Mouse (Mus musculus): ENCODE measurements around the gene Afg1l. TPM values are rescaled to one million over a fixed set of nuclear protein-coding genes. Genes with fewer than 3 reads are reported as not detected.
A peak's percentile ranks its signal among the peaks of the same experiment; 100 is the strongest.

Gene Afg1l
- polyA plus RNA-seq, 1 experiment = 21.7 TPM

DNA sequence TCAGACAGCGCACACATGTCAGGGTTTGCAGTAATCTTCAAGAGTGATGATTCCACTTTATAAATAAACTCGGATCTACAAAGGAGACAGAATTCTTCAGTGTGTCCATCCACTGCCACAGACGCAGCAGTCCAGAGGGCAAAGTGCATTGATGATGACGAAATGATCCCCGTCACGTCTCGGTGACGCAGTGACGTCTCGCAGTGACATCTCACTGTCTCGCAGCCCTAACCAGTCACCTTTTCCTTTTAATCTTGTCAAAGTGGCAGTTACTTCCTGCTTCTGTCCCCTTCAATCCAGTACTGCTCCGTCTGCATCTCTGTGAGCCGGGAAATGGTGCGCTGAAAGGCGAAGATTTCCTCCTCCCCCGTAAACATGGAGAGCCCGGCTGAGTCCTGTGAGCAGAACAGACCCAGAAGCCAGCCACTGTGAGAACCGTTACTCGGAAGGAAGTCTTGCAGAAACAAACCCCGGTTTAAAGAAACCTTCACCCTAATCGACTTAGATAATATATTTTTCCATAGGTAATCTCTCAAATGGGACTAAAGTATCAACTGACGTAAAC, 165.1 kb downstream of the Afg1l start:
- no peaks in the 10 kb centered on the region for H3K27me3 ChIP-seq (replicated peaks; ENCODE audit: control insufficient read depth, insufficient read depth, low read length)
- H3K36me3 ChIP-seq (ENCODE audit: control insufficient read depth, insufficient read depth, low read length) = peaks cover 1% of the 10 kb centered on the region; the same call in 1 of the 2 replicates
- no peaks in the 10 kb centered on the region for H3K4me1 ChIP-seq (ENCODE audit: control insufficient read depth, insufficient read depth, low read length)
- no peak overlapping the region for H3K27ac ChIP-seq (ENCODE audit: insufficient read depth, low read depth, low read length)
- WGBS = 73% methylated on average over 22 of the region's 22 CpGs
- no peak overlapping the region for H3K4me3 ChIP-seq (ENCODE audit: insufficient read depth, low read depth, low read length)
- no peak for TF ChIP-seq POLR2A (IDR thresholded peaks at IDR 0.05; ENCODE audit: low read depth, low read length)
- no peak for TF ChIP-seq CTCF (conservative IDR thresholded peaks at IDR 0.05; ENCODE audit: insufficient read depth, insufficient read length, low read depth, low read length)
- no peak for DNase-seq

DNA sequence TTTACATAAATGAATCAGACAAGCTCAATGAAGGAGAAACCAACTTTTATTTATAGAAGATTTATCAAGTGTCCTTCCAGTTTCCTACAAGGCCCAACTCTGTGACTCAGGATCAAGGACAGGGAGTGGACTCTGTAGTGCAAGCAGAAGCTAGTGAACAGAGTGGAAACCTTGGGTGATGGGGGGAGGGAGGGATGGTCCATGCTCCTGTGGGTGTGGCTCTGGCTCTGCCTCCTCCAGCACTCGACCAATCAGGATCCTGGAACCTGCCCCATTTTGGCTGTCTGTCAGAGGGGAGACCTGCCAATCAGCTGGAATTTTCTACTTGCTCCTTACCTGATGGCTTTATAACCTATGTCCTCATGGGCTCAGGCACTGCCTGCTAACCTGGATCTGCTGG, 165.8 kb downstream of the Afg1l start:
- H3K27me3 ChIP-seq (replicated peaks; ENCODE audit: control insufficient read depth, insufficient read depth, low read length) = no peaks in the 10 kb centered on the region
- no peak for TF ChIP-seq CTCF (conservative IDR thresholded peaks at IDR 0.05; ENCODE audit: insufficient read depth, insufficient read length, low read depth, low read length)
- no peak for TF ChIP-seq POLR2A (IDR thresholded peaks at IDR 0.05; ENCODE audit: low read depth, low read length)
- peaks cover 1% of the 10 kb centered on the region; the same call in 1 of the 2 replicates for H3K36me3 ChIP-seq (ENCODE audit: control insufficient read depth, insufficient read depth, low read length)
- H3K4me3 ChIP-seq (ENCODE audit: insufficient read depth, low read depth, low read length) = no peak overlapping the region
- H3K27ac ChIP-seq (ENCODE audit: insufficient read depth, low read depth, low read length) = no peak overlapping the region
- no peak for DNase-seq
- WGBS = 71% methylated on average over 1 of the region's 1 CpGs
- H3K4me1 ChIP-seq (ENCODE audit: control insufficient read depth, insufficient read depth, low read length) = no peaks in the 10 kb centered on the region

DNA sequence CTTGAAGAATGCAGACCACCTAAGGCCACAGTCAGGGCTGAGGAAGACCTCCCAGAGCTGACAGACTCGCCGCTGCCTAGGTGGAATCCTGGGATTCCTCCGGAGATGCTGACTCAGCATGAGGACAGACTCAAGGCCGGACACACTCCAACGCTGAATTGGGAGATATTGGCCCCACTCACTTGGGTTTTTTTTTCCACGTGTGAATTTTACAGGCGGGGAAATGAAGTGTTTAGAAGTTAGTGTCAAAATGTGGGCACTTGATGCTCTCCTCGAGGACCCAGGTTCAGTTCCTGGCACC, 169.7 kb downstream of the Afg1l start:
- no peaks in the 10 kb centered on the region for H3K27me3 ChIP-seq (replicated peaks; ENCODE audit: control insufficient read depth, insufficient read depth, low read length)
- H3K36me3 ChIP-seq (ENCODE audit: control insufficient read depth, insufficient read depth, low read length) = no peaks in the 10 kb centered on the region
- H3K4me1 ChIP-seq (ENCODE audit: control insufficient read depth, insufficient read depth, low read length) = no peaks in the 10 kb centered on the region
- DNase-seq = no peak
- no peak overlapping the region for H3K27ac ChIP-seq (ENCODE audit: insufficient read depth, low read depth, low read length)
- WGBS = 39% methylated on average over 8 of the region's 8 CpGs
- H3K4me3 ChIP-seq (ENCODE audit: insufficient read depth, low read depth, low read length) = no peak overlapping the region
- no peak for TF ChIP-seq POLR2A (IDR thresholded peaks at IDR 0.05; ENCODE audit: low read depth, low read length)
- TF ChIP-seq CTCF (conservative IDR thresholded peaks at IDR 0.05; ENCODE audit: insufficient read depth, insufficient read length, low read depth, low read length) = no peak

DNA sequence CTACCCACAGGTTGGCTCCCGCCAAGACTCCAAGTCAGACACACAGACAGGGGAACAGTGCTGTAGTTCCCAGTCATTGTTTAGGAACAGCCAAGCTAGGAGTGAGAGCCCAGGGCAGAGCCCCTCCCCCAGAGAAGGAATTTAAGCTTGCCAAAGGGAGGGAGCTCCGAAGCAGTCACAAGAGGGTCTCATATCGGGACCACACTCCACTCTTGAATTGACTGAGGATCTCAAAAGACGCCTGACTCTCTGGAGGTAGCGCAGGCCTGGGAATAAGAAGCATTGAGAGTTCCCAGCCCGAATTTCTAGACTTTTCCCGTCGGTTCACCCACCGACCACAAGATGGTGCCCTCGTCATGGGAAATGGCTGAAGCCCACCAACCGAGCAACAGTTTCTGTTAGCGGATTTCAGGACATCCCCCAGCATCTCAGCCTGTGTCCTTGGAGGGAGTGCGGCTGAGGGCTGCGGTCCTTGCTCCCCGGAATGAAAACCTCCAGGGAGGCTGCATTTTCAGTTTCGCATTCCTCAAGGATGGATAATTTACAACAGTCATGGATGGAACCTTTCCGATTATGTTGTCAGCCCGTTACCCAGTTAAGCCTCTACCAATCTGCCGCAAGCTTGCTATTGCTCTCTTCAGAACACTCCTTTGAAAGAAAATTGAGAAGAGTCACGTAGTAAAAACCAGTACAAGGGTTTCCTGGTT, 170.2 kb downstream of the Afg1l start:
- Histone ChIP-seq H3K27me3 (replicated peaks; ENCODE audit: control insufficient read depth, insufficient read depth, low read length) (no peaks in the 10 kb centered on the region), H3K4me3 (ENCODE audit: insufficient read depth, low read depth, low read length) (peak overlapping the region; percentile 41), H3K36me3 (ENCODE audit: control insufficient read depth, insufficient read depth, low read length) (no peaks in the 10 kb centered on the region), H3K4me1 (ENCODE audit: control insufficient read depth, insufficient read depth, low read length) (no peaks in the 10 kb centered on the region), H3K27ac (ENCODE audit: insufficient read depth, low read depth, low read length) (no peak overlapping the region)
- TF ChIP-seq CTCF (conservative IDR thresholded peaks at IDR 0.05; ENCODE audit: insufficient read depth, insufficient read length, low read depth, low read length) (peak; percentile 84), POLR2A (IDR thresholded peaks at IDR 0.05; ENCODE audit: low read depth, low read length) (no peak)
- peak; percentile 59 for DNase-seq
- 11% methylated on average over 20 of the region's 20 CpGs for WGBS

DNA sequence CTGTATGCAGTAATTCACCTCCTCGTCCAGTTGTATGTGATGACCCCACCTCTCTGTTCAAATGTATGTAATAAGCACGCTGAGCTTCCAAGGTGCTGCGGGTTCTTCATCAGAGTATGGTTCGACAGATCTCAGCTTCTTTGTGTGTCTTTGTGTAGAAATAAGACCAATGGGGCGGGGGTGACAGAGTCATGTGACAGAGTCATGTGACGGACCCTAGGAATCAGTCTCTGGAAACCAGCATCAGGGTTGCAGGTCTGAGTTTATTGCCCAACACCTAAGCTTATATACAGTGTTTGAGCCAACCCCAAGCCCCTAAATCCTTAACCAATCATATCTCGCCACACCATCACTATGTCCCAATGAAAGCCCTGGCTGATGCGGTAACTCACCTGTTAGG, 171.9 kb downstream of the Afg1l start:
- 91% methylated on average over 8 of the region's 8 CpGs for WGBS
- H3K27ac ChIP-seq (ENCODE audit: insufficient read depth, low read depth, low read length) = no peak overlapping the region
- no peak overlapping the region for H3K4me3 ChIP-seq (ENCODE audit: insufficient read depth, low read depth, low read length)
- H3K36me3 ChIP-seq (ENCODE audit: control insufficient read depth, insufficient read depth, low read length) = no peaks in the 10 kb centered on the region
- TF ChIP-seq POLR2A (IDR thresholded peaks at IDR 0.05; ENCODE audit: low read depth, low read length) (no peak), CTCF (conservative IDR thresholded peaks at IDR 0.05; ENCODE audit: insufficient read depth, insufficient read length, low read depth, low read length) (no peak)
- no peaks in the 10 kb centered on the region for H3K27me3 ChIP-seq (replicated peaks; ENCODE audit: control insufficient read depth, insufficient read depth, low read length)
- no peaks in the 10 kb centered on the region for H3K4me1 ChIP-seq (ENCODE audit: control insufficient read depth, insufficient read depth, low read length)
- no peak for DNase-seq

DNA sequence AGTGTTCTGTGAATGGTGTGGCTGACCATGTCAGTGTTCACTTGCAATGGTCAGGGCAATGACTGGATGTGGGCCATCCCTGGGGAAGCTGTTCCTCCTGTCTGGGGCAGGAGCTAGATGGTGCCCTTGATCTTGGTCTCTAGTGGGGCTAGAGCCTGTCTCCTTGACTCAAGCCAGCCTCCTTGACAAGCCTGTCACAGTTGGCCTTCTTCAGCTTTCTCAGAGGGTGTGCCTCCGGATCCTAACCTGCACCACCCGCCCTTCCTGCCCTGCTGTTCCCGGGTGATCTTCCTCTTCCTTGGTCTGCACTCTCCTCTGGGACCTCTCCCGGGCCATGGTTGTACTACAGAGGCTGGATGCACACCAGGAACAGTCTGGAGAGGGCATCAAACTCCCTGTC, 177.6 kb downstream of the Afg1l start:
- Histone ChIP-seq H3K36me3 (ENCODE audit: control insufficient read depth, insufficient read depth, low read length) (no peaks in the 10 kb centered on the region), H3K27ac (ENCODE audit: insufficient read depth, low read depth, low read length) (no peak overlapping the region), H3K27me3 (replicated peaks; ENCODE audit: control insufficient read depth, insufficient read depth, low read length) (no peaks in the 10 kb centered on the region), H3K4me3 (ENCODE audit: insufficient read depth, low read depth, low read length) (no peak overlapping the region), H3K4me1 (ENCODE audit: control insufficient read depth, insufficient read depth, low read length) (no peaks in the 10 kb centered on the region)
- TF ChIP-seq CTCF (conservative IDR thresholded peaks at IDR 0.05; ENCODE audit: insufficient read depth, insufficient read length, low read depth, low read length) (no peak), POLR2A (IDR thresholded peaks at IDR 0.05; ENCODE audit: low read depth, low read length) (no peak)
- DNase-seq = no peak
- 75% methylated on average over 4 of the region's 4 CpGs for WGBS

DNA sequence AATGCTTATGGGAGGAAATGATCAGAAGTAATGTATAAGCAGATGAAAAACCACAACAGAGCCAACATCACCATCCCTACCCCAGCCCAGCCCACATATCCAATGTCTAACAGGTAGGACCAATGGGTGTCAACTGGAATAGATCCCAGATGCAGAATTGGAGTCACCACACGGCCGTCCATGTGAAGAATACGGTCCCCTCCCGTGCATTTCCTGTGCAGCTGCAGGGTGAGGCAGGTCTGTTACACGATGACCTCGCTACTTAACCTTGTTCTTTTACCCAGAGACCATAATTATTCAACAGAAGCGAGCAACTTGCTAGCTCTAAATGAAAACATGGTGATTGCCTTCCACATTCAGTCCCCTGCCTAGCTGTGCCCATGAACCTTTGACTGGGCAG, 178.4 kb downstream of the Afg1l start:
- DNase-seq = peak; percentile 38
- H3K27ac ChIP-seq (ENCODE audit: insufficient read depth, low read depth, low read length) = no peak overlapping the region
- H3K27me3 ChIP-seq (replicated peaks; ENCODE audit: control insufficient read depth, insufficient read depth, low read length) = no peaks in the 10 kb centered on the region
- WGBS = 22% methylated on average over 7 of the region's 7 CpGs
- H3K36me3 ChIP-seq (ENCODE audit: control insufficient read depth, insufficient read depth, low read length) = no peaks in the 10 kb centered on the region
- no peak overlapping the region for H3K4me3 ChIP-seq (ENCODE audit: insufficient read depth, low read depth, low read length)
- no peaks in the 10 kb centered on the region for H3K4me1 ChIP-seq (ENCODE audit: control insufficient read depth, insufficient read depth, low read length)
- TF ChIP-seq CTCF (conservative IDR thresholded peaks at IDR 0.05; ENCODE audit: insufficient read depth, insufficient read length, low read depth, low read length) (no peak), POLR2A (IDR thresholded peaks at IDR 0.05; ENCODE audit: low read depth, low read length) (no peak)

Data from kidney, adult 2 months (tissue).